Mouse (Mus musculus) stomach, postnatal 0 days (tissue): ENCODE results near the gene Nf1. TPM values are rescaled to one million over a fixed set of nuclear protein-coding genes. Genes with fewer than 3 reads are reported as not detected.
A peak's percentile ranks its signal among the peaks of the same experiment; 100 is the strongest.

Source experiments
- ATAC-seq: fragments of 200-750 bp; cut with Nextera tagmentation; 2 replicates; pipeline ENCODE4 v1.8.0; 2017; ENCODE audit not compliant: low FRiP score, low TSS enrichment
- DNase-seq: peaks from one replicate; pipeline ENCODE4 v3.0.0-alpha.2; 2016; ENCODE audit warnings: low spot score
- H3K27ac ChIP-seq: fragments of 300-500 bp; sonication (generic); replicated peaks from 2 replicates; pipeline ENCODE4 v1.5.1; 2014; ENCODE audit warnings: mild to moderate bottlenecking, control low read depth
- H3K27me3 ChIP-seq: fragments of 300-500 bp; sonication (generic); 2 replicates; pipeline ENCODE4 v1.6.1; 2014; ENCODE audit warnings: low read length; ENCODE audit not compliant: control insufficient read depth, insufficient read depth
- H3K36me3 ChIP-seq: fragments of 300-500 bp; sonication (generic); 2 replicates; pipeline ENCODE4 v1.6.1; 2014; ENCODE audit warnings: low read length, mixed read lengths; ENCODE audit not compliant: control insufficient read depth, insufficient read depth
- H3K4me1 ChIP-seq: fragments of 300-500 bp; sonication (generic); replicated peaks from 2 replicates; pipeline ENCODE4 v1.6.1; 2014; ENCODE audit warnings: antibody characterized with exemption; ENCODE audit not compliant: control insufficient read depth, insufficient read depth
- H3K4me2 ChIP-seq: fragments of 300-500 bp; sonication (generic); replicated peaks from 2 replicates; pipeline ENCODE4 v1.6.1; 2014; ENCODE audit warnings: low read depth, mild to moderate bottlenecking, control low read depth, moderate library complexity
- H3K4me3 ChIP-seq: fragments of 300-500 bp; sonication (generic); 2 replicates; pipeline ENCODE4 v1.5.1; 2014; ENCODE audit warnings: low read depth, low read length, control low read depth
- H3K9ac ChIP-seq: fragments of 300-500 bp; sonication (generic); 2 replicates; pipeline ENCODE4 v1.6.1; 2014; ENCODE audit warnings: mild to moderate bottlenecking, low read length, control low read depth, mixed read lengths
- H3K9me3 ChIP-seq: fragments of 300-500 bp; sonication (generic); 2 replicates; pipeline ENCODE4 v1.6.1; 2016; ENCODE audit warnings: low read length; ENCODE audit not compliant: control insufficient read depth
- CTCF ChIP-seq: IDR thresholded peaks from 2 replicates; pipeline ENCODE4 v1.5.1; 2016; ENCODE audit warnings: antibody characterized with exemption, low read depth, mild to moderate bottlenecking, moderate library complexity
- EP300 ChIP-seq: optimal IDR thresholded peaks from 2 replicates; pipeline ENCODE3; 2016; ENCODE audit warnings: antibody characterized with exemption
- WGBS: fragments of 180-500 bp; shearing (Covaris S2); extraction: QIAGEN DNeasy Blood & Tissue Kit; methylation state at CpG from one replicate; pipeline ENCODE4 v1.1.7; 2014; 5-methylcytosine and 5-hydroxymethylcytosine counted together
- polyA plus RNA-seq: library from polyadenylated mRNA; unstranded; fragments of >200 nt; fragmentation: Nextera tagmentation; extraction: Ambion mirVana; gene quantifications from 2 replicates; pipeline ENCODE4 v1.2.1, GENCODE M21; 2015

Nf1 gene
- polyA plus RNA-seq, 1 experiment from 2014 or later = 3.2 TPM

DNA sequence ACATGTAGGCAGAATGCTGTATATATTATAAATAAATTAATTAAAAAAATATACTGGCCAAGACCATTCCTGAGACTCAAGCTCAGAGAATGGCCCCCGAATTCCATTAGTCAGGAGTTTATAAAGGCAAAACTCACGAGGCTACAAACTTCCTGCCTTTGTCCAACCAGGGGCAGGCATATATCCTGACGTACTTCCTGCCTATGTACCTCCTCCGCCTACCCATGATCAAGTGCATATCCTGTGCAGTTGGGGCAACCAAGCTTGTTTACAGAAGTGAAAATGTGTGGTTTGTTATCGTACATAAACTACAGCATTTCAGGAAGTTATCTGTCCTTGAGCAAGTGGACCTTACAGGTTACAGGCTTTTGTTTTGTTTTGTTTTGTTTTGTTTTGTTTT, 283.5 kb downstream of the Nf1 start:
- ATAC-seq = no peak
- Histone ChIP-seq H3K27me3 (no peaks in the 10 kb centered on the region), H3K27ac (no peak overlapping the region), H3K4me2 (no peak overlapping the region), H3K9ac (no peak overlapping the region), H3K4me1 (no peaks in the 10 kb centered on the region), H3K9me3 (no peaks in the 10 kb centered on the region), H3K4me3 (no peak overlapping the region), H3K36me3 (no peaks in the 10 kb centered on the region)
- 71% methylated on average over 5 of the region's 5 CpGs for WGBS
- DNase-seq = no peak
- TF ChIP-seq EP300 (no peak), CTCF (no peak)

DNA sequence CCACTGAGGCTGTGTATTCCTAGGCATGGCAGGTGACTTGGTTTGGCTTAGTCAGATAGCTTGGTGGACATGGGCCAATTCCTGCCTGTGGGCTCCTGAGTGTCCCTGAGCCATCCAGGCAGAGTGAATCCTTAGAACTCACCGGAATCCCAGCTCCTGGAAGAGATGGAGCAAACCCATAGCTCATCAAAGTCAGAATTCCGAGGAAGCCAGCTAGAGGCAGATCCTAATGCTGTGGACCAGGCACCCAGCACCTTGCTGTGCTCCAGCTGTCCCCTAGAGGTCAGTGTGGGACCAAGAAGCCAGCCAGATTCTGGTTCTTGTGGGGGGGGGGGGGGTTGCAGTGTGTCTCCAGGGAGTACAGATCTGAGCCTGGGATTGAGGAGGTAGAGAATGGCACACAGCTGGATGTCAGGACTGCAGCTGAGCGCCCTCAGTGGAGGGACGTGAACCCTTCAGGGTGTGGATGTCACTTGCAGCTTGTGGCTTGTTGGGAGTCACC, 285.4 kb downstream of the Nf1 start:
- no peak overlapping the region for H3K4me3 ChIP-seq
- no peaks in the 10 kb centered on the region for H3K27me3 ChIP-seq
- no peak overlapping the region for H3K9ac ChIP-seq
- DNase-seq (peak; percentile 68), ATAC-seq (peak; percentile 44)
- no peak overlapping the region for H3K4me2 ChIP-seq
- WGBS = 17% methylated on average over 4 of the region's 4 CpGs
- no peaks in the 10 kb centered on the region for H3K36me3 ChIP-seq
- H3K27ac ChIP-seq = no peak overlapping the region
- no peaks in the 10 kb centered on the region for H3K9me3 ChIP-seq
- no peaks in the 10 kb centered on the region for H3K4me1 ChIP-seq
- peak; percentile 92 for TF ChIP-seq CTCF
- TF ChIP-seq EP300 = no peak

DNA sequence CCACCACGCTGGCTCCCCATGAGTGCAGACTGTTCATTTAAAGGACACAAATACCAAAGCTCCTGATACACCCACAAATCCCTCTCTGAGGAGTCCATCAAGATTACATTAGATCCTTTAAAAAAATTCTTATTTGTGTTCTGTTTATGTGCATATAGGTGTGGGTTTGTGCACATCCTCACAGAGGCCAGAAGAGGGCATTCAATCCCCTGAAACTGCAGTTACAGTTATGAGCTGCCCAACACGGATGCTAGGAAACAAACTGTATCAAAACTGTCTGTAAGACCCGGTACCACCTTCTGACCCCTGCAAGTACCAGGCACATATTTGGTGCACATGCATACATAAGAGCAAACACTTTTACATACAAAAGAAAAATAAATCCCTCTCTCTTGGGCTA, 289.2 kb downstream of the Nf1 start:
- Histone ChIP-seq H3K27ac (no peak overlapping the region), H3K36me3 (no peaks in the 10 kb centered on the region), H3K4me2 (no peak overlapping the region), H3K9ac (no peak overlapping the region), H3K9me3 (no peaks in the 10 kb centered on the region), H3K27me3 (no peaks in the 10 kb centered on the region), H3K4me3 (no peak overlapping the region), H3K4me1 (no peaks in the 10 kb centered on the region)
- no peak for ATAC-seq
- 71% methylated on average over 3 of the region's 3 CpGs for WGBS
- no peak for DNase-seq
- TF ChIP-seq EP300 (no peak), CTCF (peak; percentile 65)

DNA sequence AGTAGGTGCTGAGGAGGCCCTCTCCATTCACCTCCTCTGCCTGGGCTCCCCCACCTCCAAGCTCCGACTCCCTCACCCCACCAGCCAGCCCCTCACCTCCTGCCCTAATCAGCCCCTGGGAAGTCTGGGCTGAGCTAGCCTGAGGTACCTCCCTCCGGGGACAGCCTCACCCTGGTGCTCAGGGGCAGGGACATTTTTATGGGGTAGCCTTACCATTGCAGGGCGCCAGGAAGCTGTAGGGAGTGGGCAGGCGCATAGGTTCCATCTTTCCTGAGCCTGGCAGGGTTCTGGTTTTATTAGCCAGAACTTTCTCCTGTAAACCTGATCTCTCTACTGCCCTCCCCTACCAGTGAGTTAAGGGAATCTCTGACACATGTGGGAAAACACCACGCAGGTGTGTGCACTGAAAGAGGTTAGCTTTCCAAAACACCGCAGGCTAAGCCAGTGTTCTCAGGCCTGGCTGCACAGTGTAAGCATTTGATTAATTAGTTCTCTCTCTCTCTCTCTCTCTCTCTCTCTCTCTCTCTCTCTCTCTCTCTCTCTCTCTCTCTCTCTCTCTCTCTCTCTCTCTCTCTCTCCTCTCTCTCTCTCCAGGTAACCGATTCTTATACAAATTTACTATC, 290.4 kb downstream of the Nf1 start:
- no peak overlapping the region for H3K27ac ChIP-seq
- TF ChIP-seq CTCF = no peak
- no peak for TF ChIP-seq EP300
- 81% methylated on average over 7 of the region's 7 CpGs for WGBS
- no peak overlapping the region for H3K4me3 ChIP-seq
- DNase-seq = no peak
- no peaks in the 10 kb centered on the region for H3K9me3 ChIP-seq
- H3K9ac ChIP-seq = no peak overlapping the region
- no peak for ATAC-seq
- no peaks in the 10 kb centered on the region for H3K4me1 ChIP-seq
- H3K4me2 ChIP-seq = no peak overlapping the region
- H3K27me3 ChIP-seq = no peaks in the 10 kb centered on the region
- H3K36me3 ChIP-seq = no peaks in the 10 kb centered on the region

DNA sequence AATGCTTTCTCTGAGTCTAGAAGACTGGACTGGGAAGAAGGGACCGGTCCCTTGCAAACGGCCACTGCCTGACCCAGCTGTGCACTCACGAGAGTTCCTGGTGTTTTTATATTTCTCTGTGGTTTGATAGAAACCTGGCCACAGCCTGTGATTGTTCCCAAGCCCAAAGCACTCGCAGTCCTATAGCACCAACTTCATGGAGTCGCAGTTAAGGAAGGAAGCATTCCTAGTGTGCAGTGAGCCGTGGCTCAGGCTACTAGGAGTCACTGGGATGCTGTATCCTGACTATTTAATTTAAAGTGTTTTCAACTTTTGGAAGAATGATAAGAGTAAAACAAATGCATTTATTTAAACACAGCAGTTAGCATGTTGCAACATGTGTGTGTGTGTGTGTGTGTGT, 291.0 kb downstream of the Nf1 start:
- Histone ChIP-seq H3K9me3 (no peaks in the 10 kb centered on the region), H3K36me3 (no peaks in the 10 kb centered on the region), H3K27me3 (no peaks in the 10 kb centered on the region), H3K9ac (no peak overlapping the region), H3K4me3 (no peak overlapping the region), H3K27ac (no peak overlapping the region), H3K4me1 (no peaks in the 10 kb centered on the region), H3K4me2 (no peak overlapping the region)
- TF ChIP-seq EP300 (no peak), CTCF (no peak)
- DNase-seq = no peak
- WGBS = 72% methylated on average over 6 of the region's 6 CpGs
- no peak for ATAC-seq

Other genes starting within 250 kb of the Nf1 start
- gene Ksr1, start 193.3 kb upstream of the Nf1 start, polyA plus RNA-seq = 0.67 and 0.94 TPM in 2 replicates
- gene Wsb1, start 85.0 kb upstream of the Nf1 start, polyA plus RNA-seq = 53.6 and 56.6 TPM in 2 replicates
- not detected in 2 replicates for gene Gm9964, start 42.8 kb upstream of the Nf1 start, polyA plus RNA-seq
- 0.27 and 0.30 TPM in 2 replicates for gene Omg, start 164.4 kb downstream of the Nf1 start, polyA plus RNA-seq
- 0.27 and 0.53 TPM in 2 replicates for gene Evi2b, start 184.1 kb downstream of the Nf1 start, polyA plus RNA-seq
- gene Evi2, start 190.9 kb downstream of the Nf1 start, polyA plus RNA-seq = 0.05 and 0.28 TPM in 2 replicates
- gene Evi2a, start 190.9 kb downstream of the Nf1 start, polyA plus RNA-seq = 3.0 and 4.5 TPM in 2 replicates